Mouse (Mus musculus): Measurements from ENCODE around the gene 9530077C05Rik.

DNA sequence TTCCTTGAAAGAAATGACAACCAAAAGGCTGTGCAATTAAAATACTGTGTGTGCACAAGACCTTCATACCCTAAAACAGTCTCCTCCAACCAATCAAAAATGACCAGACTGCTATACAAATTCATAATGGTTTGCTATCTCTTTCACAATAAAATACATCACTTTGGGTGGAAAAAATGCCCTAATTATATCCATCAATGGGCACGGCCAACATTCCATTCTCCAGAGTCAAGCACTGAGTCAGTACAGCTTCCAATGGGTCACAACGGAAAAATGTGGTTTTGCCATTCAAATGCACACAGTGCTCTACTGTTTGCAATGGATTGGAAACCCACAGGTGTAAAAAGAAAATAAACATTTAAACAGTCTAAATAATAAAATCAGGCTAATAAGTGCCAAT, 25.4 kb upstream of the 9530077C05Rik start:
- no peak for TF ChIP-seq CTCF (IDR thresholded peaks at IDR 0.05; ENCODE audit: low read depth)
- no peak for TF ChIP-seq EP300 (IDR thresholded peaks at IDR 0.05; ENCODE audit: low read depth)

Data from liver, postnatal 0 days (tissue).